Mouse (Mus musculus) kidney, embryonic 15.5 days (tissue): ENCODE measurements around the gene 4833439L19Rik. TPM values are rescaled to one million over a fixed set of nuclear protein-coding genes. Genes with fewer than 3 reads are reported as not detected.

Experiments
- ATAC-seq: fragments of 200-750 bp; cut with Nextera tagmentation; replicated peaks from 2 replicates; pipeline ENCODE4 v1.8.0; 2017; ENCODE audit warnings: moderate TSS enrichment; ENCODE audit not compliant: low FRiP score
- H3K27ac ChIP-seq: fragments of 300-500 bp; sonication (generic); 2 replicates; pipeline ENCODE4 v1.5.1; 2015; ENCODE audit warnings: mild to moderate bottlenecking, inconsistent platforms
- H3K27me3 ChIP-seq: fragments of 300-500 bp; sonication (generic); 2 replicates; pipeline ENCODE4 v1.6.1; 2015; ENCODE audit warnings: inconsistent platforms
- H3K36me3 ChIP-seq: fragments of 300-500 bp; sonication (generic); 2 replicates; pipeline ENCODE4 v1.6.1; 2015; ENCODE audit warnings: inconsistent platforms
- H3K4me1 ChIP-seq: fragments of 300-500 bp; sonication (generic); 2 replicates; pipeline ENCODE4 v1.6.1; 2015; ENCODE audit warnings: inconsistent platforms
- H3K4me2 ChIP-seq: fragments of 300-500 bp; sonication (generic); 2 replicates; pipeline ENCODE4 v1.6.1; 2015; ENCODE audit warnings: moderate library complexity, mild to moderate bottlenecking, inconsistent platforms
- H3K4me3 ChIP-seq: fragments of 300-500 bp; sonication (generic); replicated peaks from 2 replicates; pipeline ENCODE4 v1.5.1; 2015; ENCODE audit warnings: mild to moderate bottlenecking, inconsistent platforms
- H3K9ac ChIP-seq: fragments of 300-500 bp; sonication (generic); 2 replicates; pipeline ENCODE4 v1.6.1; 2015; ENCODE audit warnings: mild to moderate bottlenecking, inconsistent platforms
- H3K9me3 ChIP-seq: fragments of 300-500 bp; sonication (generic); replicated peaks from 2 replicates; pipeline ENCODE4 v1.6.1; 2016; ENCODE audit warnings: inconsistent platforms
- WGBS: fragments of 180-500 bp; shearing (Covaris S2); methylation state at CpG from one replicate; pipeline ENCODE4 v1.1.7; 2015; ENCODE audit warnings: mixed read lengths; 5-methylcytosine and 5-hydroxymethylcytosine counted together
- microRNA-seq: library from miRNA; unstranded; fragments of <30 nt; microRNA quantifications from one replicate; pipeline ENCODE4, GENCODE M21; 2016
- polyA plus RNA-seq: library from polyadenylated mRNA; unstranded; fragments of >200 nt; fragmentation: Nextera tagmentation; extraction: Ambion mirVana; gene quantifications from 2 replicates; pipeline ENCODE4 v1.2.1, GENCODE M21; 2015

The 4833439L19Rik gene
- polyA plus RNA-seq, 1 experiment from 2014 or later: 162 TPM

DNA sequence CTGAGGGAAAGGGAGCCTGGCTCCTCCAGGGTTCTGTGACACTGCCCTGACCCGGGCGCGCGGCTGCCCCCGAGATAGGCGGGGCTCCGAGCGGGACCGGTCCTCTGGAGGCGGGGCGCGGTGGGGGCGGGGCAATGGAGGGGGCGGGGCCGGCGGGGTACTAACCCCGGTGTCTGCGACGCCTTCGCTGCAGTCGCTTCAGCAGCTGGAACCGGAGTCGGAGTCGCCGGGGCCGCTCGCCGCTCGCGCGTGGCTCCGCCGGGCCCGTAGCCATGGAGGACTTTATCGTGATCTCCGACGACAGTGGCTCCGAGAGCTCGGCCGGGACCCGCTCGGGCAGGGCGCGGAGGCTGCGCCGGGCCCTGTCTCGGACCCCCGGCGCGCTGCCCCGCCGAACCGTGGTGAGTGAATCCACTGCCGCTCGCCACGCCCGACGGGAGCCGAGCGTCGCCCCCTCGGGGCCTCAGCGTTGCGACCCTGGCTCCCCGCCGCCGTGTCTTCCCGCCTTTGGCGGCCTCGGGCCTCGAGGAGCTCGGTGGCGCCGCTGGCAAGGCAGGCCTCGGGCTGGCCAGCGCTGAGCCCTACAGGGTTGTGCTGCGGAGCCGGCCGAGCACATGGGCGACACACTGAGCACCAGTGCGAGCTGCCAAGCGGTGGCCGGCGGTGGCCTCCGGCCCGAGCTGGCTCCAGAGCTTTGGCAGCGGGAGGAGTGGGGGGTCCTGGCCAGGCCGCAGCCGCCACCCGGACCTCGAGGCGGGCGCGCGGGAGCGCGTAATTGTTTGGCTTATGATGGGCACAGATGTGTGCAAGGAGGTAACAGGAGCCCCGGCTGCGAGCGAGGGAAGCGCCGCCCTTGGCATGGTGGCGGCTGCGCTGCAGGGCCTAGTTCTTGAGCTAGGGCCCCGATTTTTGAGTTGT is 61.4 kb downstream of the 4833439L19Rik start, which contains the start of gene Simc1:
Simc1 (plus strand) TSS at position 176 of the 918 bp plus-strand sequence.
- peak within 1 kb of the TSS; percentile 67 for H3K4me3 ChIP-seq
- no peaks in the 10 kb centered on the region for H3K36me3 ChIP-seq
- H3K27me3 ChIP-seq: no peaks in the 10 kb centered on the region
- ATAC-seq: peak; percentile 95
- no peaks in the 10 kb centered on the region for H3K9me3 ChIP-seq
- H3K4me2 ChIP-seq: peak within 1 kb of the TSS; percentile 90
- H3K4me1 ChIP-seq: peaks cover 22% of the 10 kb centered on the region
- WGBS: under 1% methylated on average over 105 of the region's 105 CpGs
- peak within 1 kb of the TSS; percentile 74 for H3K27ac ChIP-seq
- H3K9ac ChIP-seq: peak within 1 kb of the TSS; percentile 67

DNA sequence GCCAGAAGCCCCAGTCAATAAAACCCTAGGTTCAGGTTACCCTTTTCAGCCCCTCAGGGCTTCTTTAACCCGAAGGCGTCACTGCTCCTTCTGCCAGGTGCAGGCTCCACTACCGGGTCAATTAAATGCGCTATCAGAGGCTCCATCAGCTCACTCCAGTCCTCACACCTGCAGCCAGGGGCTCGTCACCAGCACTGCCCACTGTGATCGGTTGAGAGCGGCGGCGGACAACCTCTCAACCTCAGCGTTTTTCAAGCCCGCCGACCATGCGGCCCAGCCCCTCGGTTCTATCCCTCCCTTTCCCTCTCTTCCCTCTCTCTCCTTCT is 62.0 kb downstream of the 4833439L19Rik start:
- Histone ChIP-seq H3K9ac (peak overlapping the region; percentile 67), H3K4me2 (peak overlapping the region; percentile 90), H3K4me1 (peaks cover 22% of the 10 kb centered on the region), H3K27me3 (no peaks in the 10 kb centered on the region), H3K27ac (peak overlapping the region; percentile 74), H3K36me3 (no peaks in the 10 kb centered on the region), H3K4me3 (peak overlapping the region; percentile 67), H3K9me3 (no peaks in the 10 kb centered on the region)
- ATAC-seq: peak; percentile 80; the same call in 1 of the 2 replicates
- WGBS: 2% methylated on average over 14 of the region's 14 CpGs

GRCm38 (mm10) chr13:54501957-54502690 is 63.1 kb downstream of the 4833439L19Rik start:
- ATAC-seq: no peak
- Histone ChIP-seq H3K27me3 (no peaks in the 10 kb centered on the region), H3K9me3 (no peaks in the 10 kb centered on the region), H3K9ac (no peak overlapping the region), H3K4me2 (no peak overlapping the region), H3K4me1 (peaks cover 22% of the 10 kb centered on the region), H3K36me3 (no peaks in the 10 kb centered on the region), H3K4me3 (no peak overlapping the region), H3K27ac (no peak overlapping the region)
- WGBS: 48% methylated on average over 3 of the region's 3 CpGs

DNA sequence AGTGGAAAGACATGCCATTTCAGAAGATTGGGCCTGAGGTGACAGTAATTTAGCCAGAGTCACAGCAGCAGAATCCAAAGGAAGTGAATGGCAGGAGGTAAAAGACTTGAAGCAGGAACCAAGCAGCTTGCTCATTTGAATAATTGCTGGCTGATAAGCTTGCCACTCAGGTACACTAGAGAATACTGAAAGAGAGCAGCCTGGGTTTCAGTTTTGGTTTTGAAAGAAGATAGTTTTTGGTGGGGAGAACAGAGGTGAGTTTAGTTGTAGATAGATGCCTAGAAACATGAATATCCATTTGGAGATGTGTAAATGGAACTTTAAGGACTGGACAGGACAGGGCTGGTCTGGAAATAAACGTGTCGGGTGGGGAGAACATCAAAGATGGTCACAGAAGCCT is 63.9 kb downstream of the 4833439L19Rik start:
- no peak for ATAC-seq
- no peak overlapping the region for H3K9ac ChIP-seq
- H3K4me1 ChIP-seq: peaks cover 22% of the 10 kb centered on the region
- no peaks in the 10 kb centered on the region for H3K27me3 ChIP-seq
- H3K36me3 ChIP-seq: no peaks in the 10 kb centered on the region
- 72% methylated on average over 2 of the region's 2 CpGs for WGBS
- no peak overlapping the region for H3K27ac ChIP-seq
- H3K9me3 ChIP-seq: no peaks in the 10 kb centered on the region
- H3K4me3 ChIP-seq: no peak overlapping the region
- no peak overlapping the region for H3K4me2 ChIP-seq

Small RNA genes within 50 kb of the gene (microRNA-seq; reads per million reads assigned to microRNA genes)
- not detected for gene Gm24195

Other genes with a start within 250 kb of the 4833439L19Rik start
- gene Cplx2, start 194.1 kb downstream of the 4833439L19Rik start, polyA plus RNA-seq: 4.0 and 5.3 TPM in 2 replicates
- gene Thoc3, start 96.6 kb downstream of the 4833439L19Rik start, polyA plus RNA-seq: 118 and 129 TPM in 2 replicates
- 13.3 and 15.6 TPM in 2 replicates for gene Simc1, start 61.7 kb downstream of the 4833439L19Rik start, polyA plus RNA-seq
- gene Arl10, start 9.6 kb upstream of the 4833439L19Rik start, polyA plus RNA-seq: 34.0 and 36.1 TPM in 2 replicates
- gene Nop16, start 24.7 kb upstream of the 4833439L19Rik start, polyA plus RNA-seq: 90.2 and 95.5 TPM in 2 replicates
- gene Higd2a, start 24.8 kb upstream of the 4833439L19Rik start, polyA plus RNA-seq: 205 and 219 TPM in 2 replicates
- 44.8 and 45.6 TPM in 2 replicates for gene Cltb, start 45.9 kb upstream of the 4833439L19Rik start, polyA plus RNA-seq
- 77.2 and 77.4 TPM in 2 replicates for gene Faf2, start 56.3 kb upstream of the 4833439L19Rik start, polyA plus RNA-seq
- gene Rnf44, start 128.5 kb upstream of the 4833439L19Rik start, polyA plus RNA-seq: 78.5 and 83.8 TPM in 2 replicates
- 5.4 TPM in 2 replicates for gene Cdhr2, start 136.0 kb upstream of the 4833439L19Rik start, polyA plus RNA-seq
- gene Gprin1, start 184.4 kb upstream of the 4833439L19Rik start, polyA plus RNA-seq: 0.14 and 0.27 TPM in 2 replicates
- gene Sncb, start 201.2 kb upstream of the 4833439L19Rik start, polyA plus RNA-seq: 0.15 and 0.29 TPM in 2 replicates
- gene Eif4e1b, start 218.6 kb upstream of the 4833439L19Rik start, polyA plus RNA-seq: not detected in 2 replicates
- 11.4 and 13.4 TPM in 2 replicates for gene Tspan17, start 223.9 kb upstream of the 4833439L19Rik start, polyA plus RNA-seq